Mouse (Mus musculus) cerebellum, adult 2 months (tissue): ENCODE measurements at regions not wholly inside any gene's neighbourhood (a gene's known extent, or its start where the extent isn't known, plus 50 kb on each side); places are given as distances from the start of the nearest gene placed in this dataset.
A peak's percentile ranks its signal among the peaks of the same experiment; 100 is the strongest.

Experiments used
- DNase-seq, 2 experiments: peaks; one replicate each; pipeline ENCODE4 v3.0.0; 2021
- H3K27ac ChIP-seq: fragments of 200-500 bp; 2 replicates; pipeline ENCODE4 v1.5.1; 2012; ENCODE audit warnings: low read length, control low read depth, inconsistent platforms; ENCODE audit not compliant: insufficient read depth
- H3K27me3 ChIP-seq: fragments of 200-500 bp; 2 replicates; pipeline ENCODE4 v1.6.1; 2012; ENCODE audit warnings: inconsistent platforms, mild to moderate bottlenecking, low read length, moderate library complexity; ENCODE audit not compliant: control insufficient read depth, insufficient read depth
- H3K4me1 ChIP-seq: fragments of 200-500 bp; 2 replicates; pipeline ENCODE4 v1.6.1; 2011; ENCODE audit warnings: low read length; ENCODE audit not compliant: control insufficient read depth, insufficient read depth
- H3K4me3 ChIP-seq: fragments of 200-500 bp; replicated peaks from 2 replicates; pipeline ENCODE3; 2011; ENCODE audit warnings: mild to moderate bottlenecking, low read depth, low read length, control low read depth; ENCODE audit not compliant: insufficient read depth
- CTCF ChIP-seq: fragments of 200-500 bp; IDR thresholded peaks from 2 replicates; pipeline ENCODE4 v1.5.1; 2011; ENCODE audit warnings: low read depth, mild to moderate bottlenecking, control low read depth, low read length, moderate library complexity, borderline replicate concordance; ENCODE audit not compliant: insufficient read depth
- POLR2A ChIP-seq: fragments of 200-500 bp; IDR thresholded peaks from 2 replicates; pipeline ENCODE4 v1.6.1; 2011; ENCODE audit warnings: low read length, control low read depth, borderline replicate concordance; ENCODE audit not compliant: insufficient read depth
- WGBS: fragments of 180-500 bp; shearing (Covaris S2); methylation state at CpG from one replicate; pipeline ENCODE4 v1.1.7; 2018; 5-methylcytosine and 5-hydroxymethylcytosine counted together

DNA sequence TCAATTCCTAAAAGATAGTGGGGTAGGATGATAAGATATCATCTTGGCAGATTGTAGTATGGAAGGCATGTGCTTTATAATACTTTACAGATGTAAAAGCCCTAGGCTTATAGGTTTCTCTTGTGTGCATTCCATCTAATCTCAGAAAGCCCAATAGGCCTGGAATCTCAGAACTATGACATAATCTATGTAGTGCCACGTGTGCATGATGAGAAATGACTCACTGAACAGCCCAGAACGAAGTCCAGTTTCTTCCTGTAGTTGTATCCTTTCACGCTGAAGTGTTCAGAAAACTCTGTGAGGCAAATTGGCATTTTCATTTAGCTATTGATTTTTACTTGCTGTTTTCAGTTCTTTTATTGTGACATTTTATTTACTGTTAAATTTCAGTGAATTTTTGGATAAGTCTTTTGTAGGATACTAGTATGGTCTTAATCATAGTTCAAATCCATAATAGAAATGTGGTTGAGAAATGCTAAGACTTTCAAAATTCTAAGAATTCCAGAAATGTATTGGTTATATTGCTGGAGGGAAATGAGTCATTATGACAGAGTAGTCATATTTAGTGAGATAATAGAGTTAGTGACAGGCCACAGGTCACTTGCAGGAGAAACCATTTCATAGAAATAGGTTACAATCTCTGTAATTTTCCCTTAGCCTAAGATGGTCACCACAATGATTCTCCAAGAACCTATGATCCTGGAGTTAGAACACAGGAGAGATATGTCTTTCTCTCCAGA lies 1229.3 kb upstream of the Slc10a2 start:
- Histone ChIP-seq H3K4me3 (no peak overlapping the region), H3K27ac (no peak overlapping the region), H3K27me3 (no peaks in the 10 kb centered on the region), H3K4me1 (no peaks in the 10 kb centered on the region)
- WGBS = 85% methylated on average over 3 of the region's 3 CpGs
- TF ChIP-seq POLR2A (no peak), CTCF (no peak)
- no peak for DNase-seq

DNA sequence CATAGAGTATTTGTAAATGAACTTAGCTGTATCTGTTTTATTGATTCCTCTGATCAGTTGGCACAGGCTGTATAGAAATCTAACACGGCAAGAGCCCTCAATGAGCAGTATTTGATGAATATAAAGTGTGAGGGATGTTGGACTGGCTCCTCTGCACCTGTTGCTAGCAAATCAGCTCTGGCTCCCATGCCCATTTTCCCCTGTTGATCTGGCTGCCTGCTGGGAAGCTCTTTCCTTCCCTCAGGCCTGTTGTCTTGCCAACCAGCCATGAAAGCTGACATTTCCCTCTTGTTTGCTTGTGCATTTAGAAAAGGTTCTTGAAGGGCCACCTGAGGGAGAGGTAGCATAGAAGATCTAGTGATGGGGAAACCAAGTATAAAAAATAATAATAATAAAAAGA lies 1216.2 kb upstream of the Slc10a2 start:
- no peak overlapping the region for H3K4me3 ChIP-seq
- H3K4me1 ChIP-seq = no peaks in the 10 kb centered on the region
- no peaks in the 10 kb centered on the region for H3K27me3 ChIP-seq
- 33% methylated on average over 1 of the region's 1 CpGs for WGBS
- DNase-seq = no peak
- no peak overlapping the region for H3K27ac ChIP-seq
- no peak for TF ChIP-seq POLR2A
- TF ChIP-seq CTCF = no peak

DNA sequence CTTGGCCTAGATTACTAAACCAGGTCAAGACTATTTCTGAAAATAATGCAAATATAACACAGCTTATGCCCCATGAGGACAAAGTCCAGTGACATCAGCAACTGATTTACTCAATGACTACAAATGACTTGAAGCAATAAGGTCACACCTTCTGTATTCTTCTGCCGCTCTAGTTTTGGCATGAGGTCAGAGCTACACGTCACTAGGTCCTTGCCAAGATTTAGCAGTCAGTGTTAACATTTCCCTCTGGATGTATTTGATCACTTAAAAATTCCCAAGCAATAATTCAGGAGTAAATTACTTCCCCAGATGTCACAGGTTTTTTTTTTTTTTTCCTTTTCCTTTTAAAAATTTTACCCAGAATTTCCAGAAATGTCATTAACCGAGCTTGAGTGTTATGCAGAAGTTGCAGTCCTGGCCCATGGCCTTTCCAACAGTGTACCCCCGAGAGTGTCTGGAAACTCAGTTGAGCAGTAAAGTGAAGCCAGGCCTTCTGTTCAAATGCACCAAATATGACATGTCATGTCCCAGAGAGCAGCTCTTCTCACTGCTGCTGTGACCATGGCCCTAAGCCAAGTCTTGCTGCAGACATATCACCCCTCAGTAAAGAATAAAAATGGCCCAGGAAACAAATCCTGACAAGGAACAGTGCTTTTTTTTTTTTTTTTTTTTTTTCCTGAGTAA lies 1210.2 kb upstream of the Slc10a2 start:
- Histone ChIP-seq H3K4me3 (no peak overlapping the region), H3K27ac (no peak overlapping the region), H3K27me3 (no peaks in the 10 kb centered on the region), H3K4me1 (no peaks in the 10 kb centered on the region)
- DNase-seq = peak in 1 of 2 experiments; percentile 8
- TF ChIP-seq POLR2A (no peak), CTCF (no peak)
- 9% methylated on average over 4 of the region's 4 CpGs for WGBS

DNA sequence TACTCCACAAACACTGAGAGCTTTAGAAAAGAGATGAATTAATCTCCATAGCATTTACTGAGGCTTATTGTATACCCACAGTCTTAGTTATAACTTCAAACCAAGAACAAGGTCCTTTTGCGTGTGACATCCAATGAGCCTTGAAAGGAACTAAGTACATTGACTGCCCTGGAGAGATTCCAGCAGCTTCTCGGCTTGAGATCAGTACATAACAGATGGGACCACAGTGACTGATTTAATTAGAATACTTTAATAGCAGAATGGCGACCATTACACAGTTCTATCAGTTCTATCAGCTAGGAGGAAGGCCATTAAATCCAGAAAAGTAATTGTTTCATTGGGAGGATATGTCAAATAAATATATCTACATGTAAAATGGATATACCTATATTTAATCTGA lies 1183.7 kb upstream of the Slc10a2 start:
- no peaks in the 10 kb centered on the region; the same call in 1 of the 2 replicates for H3K27me3 ChIP-seq
- no peak overlapping the region for H3K27ac ChIP-seq
- H3K4me3 ChIP-seq = no peak overlapping the region
- peak; percentile 19 to 45 for DNase-seq
- no peaks in the 10 kb centered on the region for H3K4me1 ChIP-seq
- TF ChIP-seq POLR2A = no peak
- TF ChIP-seq CTCF = no peak
- WGBS = 5% methylated on average over 3 of the region's 3 CpGs

DNA sequence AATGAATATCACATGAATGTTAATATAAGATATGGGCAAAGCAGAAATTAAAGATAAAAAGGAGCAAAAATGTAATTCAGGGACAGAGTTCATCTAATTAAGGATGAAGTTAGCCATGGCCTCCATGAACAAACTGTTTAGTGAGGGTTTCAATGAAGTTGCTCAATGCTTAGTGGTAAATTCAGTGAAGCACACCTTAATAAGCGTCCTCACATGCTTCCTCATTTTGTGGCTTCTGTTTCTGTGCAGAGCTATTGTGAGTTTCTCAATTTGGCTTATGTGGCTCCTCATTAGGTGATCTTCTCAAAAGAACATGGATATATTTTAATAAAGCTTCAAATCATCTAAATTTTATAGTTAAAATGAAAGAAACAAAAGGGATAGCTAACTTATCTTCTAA lies 1174.8 kb upstream of the Slc10a2 start:
- 95% methylated on average over 1 of the region's 1 CpGs for WGBS

More for the DNA sequence above, 1174.8 kb upstream of the Slc10a2 start:
- no peaks in the 10 kb centered on the region for H3K4me1 ChIP-seq
- TF ChIP-seq POLR2A = no peak
- no peak for TF ChIP-seq CTCF
- no peak overlapping the region for H3K4me3 ChIP-seq
- no peak overlapping the region for H3K27ac ChIP-seq
- no peak for DNase-seq
- no peaks in the 10 kb centered on the region for H3K27me3 ChIP-seq
